Mouse (Mus musculus): ENCODE measurements around the gene Gm16253.

Gene Gm16253

GRCm38 (mm10) chr3:96573611-96574511, 2.9 kb upstream of the Gm16253 start:
- no peak for DNase-seq (ENCODE audit: low read depth, low spot score)

DNA sequence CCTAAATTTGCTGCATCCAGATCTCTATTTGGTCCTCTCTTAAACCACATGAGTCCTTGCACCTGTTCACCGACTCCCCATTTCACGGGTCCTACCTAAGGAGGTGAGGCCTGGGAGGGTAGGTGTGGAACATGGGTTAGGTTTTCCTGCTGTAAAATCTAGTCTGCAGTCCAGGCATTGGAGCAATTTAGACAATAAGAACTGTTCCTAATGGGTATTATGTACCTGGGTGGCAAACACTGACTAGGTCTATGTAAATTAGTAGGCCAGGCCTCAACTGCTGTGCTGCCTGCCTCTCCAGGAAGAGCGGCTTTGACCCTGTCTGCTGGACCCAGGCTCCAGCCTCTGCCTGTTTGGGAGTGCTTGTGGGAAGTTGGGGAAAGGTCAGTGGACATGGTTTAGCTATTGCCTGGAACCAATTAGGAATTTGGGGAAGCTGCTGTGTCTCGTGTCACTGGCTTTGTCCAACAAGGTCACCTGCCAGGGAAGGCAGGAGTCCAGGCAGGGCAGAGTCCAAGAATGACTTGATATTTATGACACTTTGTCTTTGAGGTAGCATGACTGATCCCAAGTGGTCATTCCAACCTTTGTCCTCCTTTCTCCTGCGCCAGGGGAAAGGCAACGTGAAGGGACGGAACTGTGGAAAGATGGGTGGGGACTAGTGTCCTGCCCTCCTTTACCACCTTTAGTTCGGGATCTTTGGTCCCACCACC, 1.4 kb upstream of the Gm16253 start:
- no peak for DNase-seq (ENCODE audit: low read depth, low spot score)

GRCm38 (mm10) chr3:96576005-96576658, 652 bp upstream of the Gm16253 start:
- no peak for DNase-seq (ENCODE audit: low read depth, low spot score)

- DNase-seq (ENCODE audit: low read depth, low spot score), result no peak
Measured at GRCm38 (mm10) chr3:96577566-96577965, 782 bp downstream of the Gm16253 start.

DNA sequence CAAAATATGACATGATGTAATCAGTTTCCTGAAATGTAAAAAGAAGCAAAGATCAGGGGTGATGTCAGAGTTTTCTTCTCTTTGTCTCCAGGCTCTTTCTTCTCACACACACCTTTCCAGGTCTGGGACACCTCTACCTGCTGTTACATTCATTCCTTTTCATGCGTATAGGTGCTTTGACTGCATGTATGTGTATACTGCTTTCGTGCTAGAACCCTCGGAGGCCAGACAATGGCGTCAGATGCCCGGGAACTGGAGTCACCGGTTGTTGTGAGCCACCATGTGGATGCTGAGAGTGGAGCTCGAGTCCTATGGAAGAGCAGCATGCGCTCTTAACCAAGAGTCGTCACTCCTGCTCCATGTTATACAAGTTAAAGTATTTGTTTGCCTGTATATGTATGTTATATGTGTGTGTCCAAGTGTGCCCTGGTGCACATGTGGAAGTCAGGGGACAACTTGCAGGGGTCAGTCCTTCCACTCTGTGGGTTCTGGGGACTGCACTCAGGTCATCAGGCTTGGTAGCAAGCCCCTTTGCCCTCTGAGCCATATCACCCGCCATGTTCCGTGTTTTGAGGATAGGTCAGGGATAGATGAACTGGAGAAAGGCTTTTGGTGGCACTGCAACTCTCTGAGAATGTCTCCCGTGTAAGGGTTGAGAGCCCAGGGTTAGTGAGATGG, 1.9 kb downstream of the Gm16253 start:
- DNase-seq (ENCODE audit: low read depth, low spot score), result no peak

- no peak for DNase-seq (ENCODE audit: low read depth, low spot score)
Measured at GRCm38 (mm10) chr3:96579239-96579750, 2.5 kb downstream of the Gm16253 start.

DNA sequence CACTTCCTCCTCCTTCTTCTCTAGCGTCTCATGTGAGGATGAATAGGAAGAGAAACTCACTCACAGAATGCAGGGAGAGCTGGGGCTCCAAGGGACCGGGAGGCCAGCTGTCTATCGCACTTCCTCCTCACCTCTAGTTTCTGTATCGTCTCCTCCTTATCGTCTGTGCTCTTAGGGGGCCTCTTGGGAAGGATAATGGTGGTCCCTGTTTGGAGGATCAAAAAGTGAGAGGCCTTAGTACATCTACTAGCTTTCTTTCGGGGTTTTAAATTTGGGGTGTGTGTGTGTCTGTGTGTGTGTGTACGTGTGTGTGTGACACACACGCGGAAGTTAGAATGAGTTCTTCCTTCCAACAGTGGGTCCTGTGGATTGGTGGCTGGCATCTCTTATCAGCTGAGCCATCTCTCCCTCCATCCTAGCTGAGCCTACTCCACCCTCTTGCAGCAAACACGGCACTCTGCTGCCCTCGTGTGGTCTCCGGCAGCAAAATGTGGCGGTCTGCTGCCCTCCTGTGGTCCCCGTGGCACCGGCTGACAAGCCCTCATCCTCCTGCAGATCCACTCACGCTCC, 3.2 kb downstream of the Gm16253 start:
- peak; percentile 79 for DNase-seq (ENCODE audit: low read depth, low spot score)

- DNase-seq (ENCODE audit: low read depth, low spot score), result no peak
Measured at GRCm38 (mm10) chr3:96581141-96581540, 4.4 kb downstream of the Gm16253 start.

DNA sequence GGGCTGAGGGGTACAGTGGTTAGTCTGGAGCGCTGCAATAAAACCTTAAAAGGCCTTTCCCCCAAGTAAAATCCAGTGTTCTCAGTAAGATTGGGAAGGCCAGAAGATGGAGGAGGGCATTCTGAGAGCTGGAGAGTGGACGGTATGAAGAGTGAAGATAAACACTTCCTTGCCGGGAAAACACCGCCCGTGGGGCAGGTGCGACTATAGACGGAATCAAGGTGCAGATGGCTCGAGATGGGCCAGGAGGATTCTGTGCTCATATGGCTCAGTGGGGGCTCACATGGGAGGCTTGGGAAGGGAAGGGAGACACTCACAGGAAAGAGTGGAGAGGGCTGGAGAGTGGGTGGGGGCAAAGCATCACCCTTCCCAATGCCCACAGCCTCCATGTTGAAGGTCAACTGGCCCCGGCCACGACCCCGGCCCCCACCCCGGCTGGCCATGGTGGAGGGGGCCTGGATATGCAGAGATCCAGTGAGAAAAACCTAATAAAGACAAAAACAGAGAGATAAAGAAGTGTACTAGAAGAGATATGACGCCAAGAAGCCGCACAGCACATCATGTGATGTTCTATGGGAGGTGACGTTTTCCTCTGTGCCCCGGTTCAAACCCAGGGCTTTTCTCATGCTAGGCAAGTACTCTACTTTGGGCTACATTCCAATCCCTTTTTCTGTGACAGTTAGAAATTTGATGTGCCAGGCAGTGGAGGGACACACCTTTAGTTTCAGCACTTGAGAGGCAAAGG, 5.2 kb downstream of the Gm16253 start:
- DNase-seq (ENCODE audit: low read depth, low spot score), result no peak

DNA sequence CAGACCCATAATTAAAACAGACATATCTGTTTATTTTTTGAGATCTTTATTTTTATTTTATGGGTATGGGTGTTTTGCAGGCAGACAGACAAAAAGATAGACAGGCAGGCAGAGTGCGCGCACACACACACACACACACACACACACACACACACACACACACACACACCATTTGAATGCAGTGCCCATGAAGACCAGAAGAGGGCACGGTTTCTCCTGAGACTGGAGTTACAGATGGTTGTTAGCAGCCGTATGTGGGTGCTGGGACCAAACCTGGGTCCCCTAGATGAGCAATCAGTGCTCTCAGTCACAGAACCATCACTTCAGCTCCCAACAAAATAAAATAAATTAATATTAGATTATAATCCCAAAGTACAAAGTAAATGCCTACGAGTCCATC, 6.6 kb downstream of the Gm16253 start:
- DNase-seq (ENCODE audit: low read depth, low spot score), result no peak

DNA sequence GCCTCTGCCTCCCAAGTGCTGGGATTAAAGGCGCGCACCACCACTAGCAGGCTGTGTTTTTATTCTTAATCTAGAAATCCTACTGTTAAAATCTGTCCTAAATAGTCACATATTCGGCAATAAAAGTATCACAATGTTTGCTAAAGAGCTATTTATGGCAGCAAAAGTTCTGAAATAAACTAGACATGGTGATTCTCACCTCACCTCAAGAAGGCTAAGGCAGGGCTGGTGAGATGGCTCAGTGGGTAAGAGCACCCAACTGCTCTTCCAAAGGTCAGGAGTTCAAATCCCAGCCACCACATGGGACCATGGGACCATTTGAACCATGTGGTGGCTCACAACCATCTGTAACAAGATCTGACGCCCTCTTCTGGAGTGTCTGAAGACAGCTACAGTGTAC, 13.9 kb downstream of the Gm16253 start:
- no peak for DNase-seq (ENCODE audit: low read depth, low spot score)

- no peak for DNase-seq (ENCODE audit: low read depth, low spot score)
Measured at GRCm38 (mm10) chr3:96593374-96593773, 16.6 kb downstream of the Gm16253 start.

GRCm38 (mm10) chr3:96593790-96594560, 17.2 kb downstream of the Gm16253 start, which contains the start of gene Polr3gl:
Gene Polr3gl (minus strand): TSS chr3:96594181.
- peak; percentile 81 for DNase-seq (ENCODE audit: low read depth, low spot score)

DNA sequence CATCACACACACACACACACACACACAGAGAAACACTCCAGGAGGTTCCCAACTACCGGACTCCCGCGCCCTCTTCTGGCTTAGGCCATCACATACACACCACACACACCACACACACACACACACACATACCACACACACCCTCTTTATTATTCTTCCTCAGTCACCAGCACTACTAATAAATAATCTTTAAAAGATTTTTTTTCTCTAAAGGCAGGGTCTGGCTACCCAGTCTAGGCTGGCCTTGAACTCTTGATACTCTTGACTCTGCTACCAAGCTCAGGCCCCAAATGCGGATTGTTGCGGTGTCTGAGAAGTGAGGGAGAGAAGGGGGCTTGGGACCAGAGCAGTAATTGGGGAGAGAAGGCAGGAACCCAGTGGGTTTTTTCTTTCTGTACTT, 18.1 kb downstream of the Gm16253 start:
- no peak for DNase-seq (ENCODE audit: low read depth, low spot score)

- no peak for DNase-seq (ENCODE audit: low read depth, low spot score)
Measured at GRCm38 (mm10) chr3:96595661-96596060, 18.9 kb downstream of the Gm16253 start.

DNA sequence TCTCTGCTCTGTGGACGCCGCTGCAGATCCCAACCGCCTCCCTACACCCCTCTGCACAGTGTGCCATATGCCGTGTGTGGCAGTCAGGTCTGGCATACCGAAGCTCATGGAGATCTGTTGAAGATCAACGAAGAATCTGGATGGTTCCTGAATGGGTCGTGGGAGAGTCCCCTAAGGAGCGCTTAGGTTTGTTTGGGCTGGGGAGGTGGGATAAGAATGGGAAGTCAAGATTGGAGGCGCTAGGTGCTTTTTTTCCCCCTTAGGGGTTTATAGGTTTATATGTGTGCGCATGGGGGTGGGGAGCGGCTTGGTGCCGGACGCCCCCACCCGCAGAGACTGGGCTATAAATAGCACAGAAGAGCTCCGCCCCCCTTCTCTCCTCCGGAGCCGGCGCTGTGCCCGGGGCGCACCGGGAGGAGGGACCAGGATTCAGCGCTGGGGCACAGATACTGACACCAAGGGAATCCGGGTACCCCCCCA, 19.5 kb downstream of the Gm16253 start, which contains the start of gene Ankrd34a:
Gene Ankrd34a, plus strand, starts transcription at position 409 of the 480 bp plus-strand sequence.
- DNase-seq (ENCODE audit: low read depth, low spot score), result no peak

DNA sequence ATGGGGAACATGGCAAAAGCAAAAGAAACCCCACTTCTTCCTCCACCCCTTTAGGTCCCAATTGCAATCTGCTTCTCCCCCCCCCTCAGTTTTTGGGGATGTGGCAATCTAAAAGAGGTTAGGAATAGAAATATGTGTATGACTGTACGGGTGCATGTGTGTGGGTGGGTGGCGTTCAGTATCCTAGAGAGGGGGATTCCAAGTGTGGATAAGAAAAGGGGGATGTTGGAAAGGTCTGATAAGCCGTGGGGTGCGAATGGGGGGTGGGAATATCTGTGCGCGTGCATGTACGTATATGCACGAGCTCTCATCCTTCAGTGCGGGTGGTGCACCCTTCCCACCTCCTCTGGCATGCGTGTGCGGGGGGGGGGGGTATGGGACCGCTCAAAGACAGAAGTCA, 20.1 kb downstream of the Gm16253 start:
- DNase-seq (ENCODE audit: low read depth, low spot score), result no peak

DNA sequence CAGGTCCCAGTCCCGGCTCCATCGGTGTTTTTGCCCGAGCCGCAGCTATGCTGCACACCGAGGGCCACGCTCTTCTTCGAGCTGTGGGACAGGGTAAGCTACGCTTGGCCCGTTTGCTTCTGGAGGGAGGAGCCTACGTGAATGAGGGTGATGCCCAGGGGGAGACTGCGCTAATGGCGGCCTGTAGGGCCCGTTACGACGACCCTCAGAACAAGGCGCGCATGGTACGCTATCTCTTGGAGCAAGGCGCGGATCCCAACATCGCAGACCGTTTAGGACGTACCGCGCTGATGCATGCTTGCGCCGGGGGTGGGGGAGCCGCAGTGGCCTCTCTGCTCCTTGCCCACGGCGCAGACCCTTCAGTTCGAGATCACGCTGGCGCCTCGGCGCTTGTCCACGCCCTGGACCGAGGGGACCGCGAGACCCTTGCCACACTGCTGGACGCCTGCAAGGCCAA, 20.7 kb downstream of the Gm16253 start:
- no peak for DNase-seq (ENCODE audit: low read depth, low spot score)
